8 mouse cellular contexts compared by ENCODE assay signal in the genomic region with DNA sequence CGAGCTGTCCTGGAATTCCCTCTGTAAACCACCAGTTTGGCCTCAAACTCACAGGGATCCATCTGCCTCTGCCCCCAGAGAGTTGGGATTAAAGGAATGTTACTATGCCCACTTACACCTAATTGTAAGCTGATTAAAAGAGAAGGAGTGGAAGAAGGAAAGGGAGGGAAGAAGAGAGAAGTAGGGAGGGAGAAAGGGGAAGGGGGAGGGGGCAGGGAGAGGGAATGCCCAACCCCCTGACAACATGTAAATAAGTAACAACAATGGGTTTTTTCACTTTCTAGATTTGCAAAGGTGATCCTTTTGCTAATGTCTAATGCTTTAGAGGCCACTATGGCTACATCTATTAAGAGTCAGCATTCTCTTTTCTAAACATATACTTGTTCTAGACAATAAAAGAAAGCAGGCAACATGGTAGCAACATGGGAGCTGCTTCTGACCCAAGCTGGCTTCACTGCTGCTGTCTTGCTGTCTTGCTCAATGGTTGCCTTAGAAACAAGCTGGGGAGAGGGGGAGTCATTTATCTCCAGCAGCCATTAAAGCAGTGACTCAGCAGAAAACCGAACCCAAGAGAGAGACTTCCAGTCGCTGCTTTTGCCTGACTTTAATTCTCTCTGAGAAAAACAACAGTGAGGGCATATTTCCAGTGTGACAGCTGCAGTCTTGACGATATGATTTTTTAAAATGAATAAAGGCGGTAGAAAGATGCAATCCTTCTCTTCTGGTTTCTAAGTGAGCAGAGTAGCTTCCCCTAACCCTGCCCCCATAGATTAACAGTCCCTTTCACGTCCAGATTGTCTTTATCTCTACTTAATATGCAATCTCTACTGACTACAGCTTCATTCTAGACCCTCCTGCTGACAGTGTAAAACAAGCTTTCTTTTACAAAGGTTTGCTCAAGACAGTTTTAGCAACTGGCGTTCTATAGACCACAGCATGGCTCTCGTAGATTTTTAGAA. TPM values are rescaled to one million over a fixed set of nuclear protein-coding genes. Genes with fewer than 3 reads are reported as not detected.
DNase-seq lines count a peak whose midpoint lies in the region; ATAC-seq and TF ChIP-seq lines count a peak whose summit lies in the region.

No protein-coding gene starts in this region.

- 31% methylated on average over 8 of the region's 8 CpGs for WGBS in heart, adult 2 months
- 30% methylated on average over 8 of the region's 8 CpGs for WGBS in kidney, postnatal 0 days
- WGBS in liver, embryonic 13.5 days (ENCODE audit: insufficient replicate concordance): 18% methylated on average over 8 of the region's 8 CpGs
- WGBS in neural tube, embryonic 12.5 days: 28% methylated on average over 8 of the region's 8 CpGs

- H3K4me2 ChIP-seq in kidney, postnatal 0 days (ENCODE audit: low read length): no peak overlapping the region
- peak overlapping the region; percentile 43 for H3K4me2 ChIP-seq in liver, embryonic 13.5 days
- H3K4me2 ChIP-seq in neural tube, embryonic 12.5 days (replicated peaks): peak overlapping the region; percentile 30; the same call in 1 of the 2 replicates

- no peak overlapping the region for H3K9ac ChIP-seq in heart, adult 2 months (ENCODE audit: low read depth, low read length)
- H3K9ac ChIP-seq in kidney, postnatal 0 days (ENCODE audit: low read depth, low read length): no peak overlapping the region
- peak overlapping the region; percentile 51; the same call in 1 of the 2 replicates for H3K9ac ChIP-seq in liver, embryonic 13.5 days
- no peak overlapping the region for H3K9ac ChIP-seq in neural tube, embryonic 12.5 days

- H3K4me1 ChIP-seq in heart, adult 2 months (ENCODE audit: control insufficient read depth, insufficient read depth, low read length): no peaks in the 10 kb centered on the region
- no peaks in the 10 kb centered on the region for H3K4me1 ChIP-seq in kidney, postnatal 0 days (replicated peaks; ENCODE audit: insufficient read depth, low read length)
- peaks cover 39% of the 10 kb centered on the region for H3K4me1 ChIP-seq in liver, embryonic 13.5 days (replicated peaks)
- no peaks in the 10 kb centered on the region for H3K4me1 ChIP-seq in neural tube, embryonic 12.5 days

- TF ChIP-seq CTCF in heart, adult 2 months (IDR thresholded peaks at IDR 0.05): no peak
- TF ChIP-seq CTCF in kidney, postnatal 0 days (IDR thresholded peaks at IDR 0.05; ENCODE audit: low read depth): no peak

- ATAC-seq in kidney, postnatal 0 days (replicated peaks; ENCODE audit: low FRiP score, low read depth): peak; percentile 75; the same call in 1 of the 2 replicates
- peak; percentile 94 for ATAC-seq in liver, embryonic 13.5 days (ENCODE audit: low read depth)
- ATAC-seq in neural tube, embryonic 12.5 days (ENCODE audit: low FRiP score, low read depth): peak; percentile 89

- H3K9me3 ChIP-seq in kidney, postnatal 0 days (replicated peaks; ENCODE audit: low read length): no peaks in the 10 kb centered on the region
- no peaks in the 10 kb centered on the region for H3K9me3 ChIP-seq in liver, embryonic 13.5 days (replicated peaks)
- no peaks in the 10 kb centered on the region for H3K9me3 ChIP-seq in neural tube, embryonic 12.5 days

- no peaks in the 10 kb centered on the region for H3K27me3 ChIP-seq in heart, adult 2 months (ENCODE audit: control insufficient read depth, insufficient read depth, low read length)
- H3K27me3 ChIP-seq in kidney, postnatal 0 days (ENCODE audit: insufficient read depth, low read length): no peaks in the 10 kb centered on the region
- H3K27me3 ChIP-seq in liver, embryonic 13.5 days: no peaks in the 10 kb centered on the region
- H3K27me3 ChIP-seq in neural tube, embryonic 12.5 days (replicated peaks): no peaks in the 10 kb centered on the region

- TF ChIP-seq EP300 in heart, adult 2 months (IDR thresholded peaks at IDR 0.05; ENCODE audit: insufficient read depth, low read depth, low read length): no peak

- DNase-seq in right cerebral cortex, adult 18-20 months: peak; percentile 40
- DNase-seq in right cerebral cortex, postnatal 14 days: no peak
- peak; percentile 74 for DNase-seq in embryo, embryonic 10 days (ENCODE audit: low spot score)
- peak in 1 of 2 experiments; percentile 43 for DNase-seq in heart, adult 2 months
- peak; percentile 84 for DNase-seq in kidney, postnatal 0 days (ENCODE audit: low spot score)
- DNase-seq in liver, embryonic 13.5 days: peak; percentile 69
- DNase-seq in ovary, postnatal 10 days (ENCODE audit: low spot score): no peak

- H3K4me3 ChIP-seq in heart, adult 2 months: no peak overlapping the region
- no peak overlapping the region for H3K4me3 ChIP-seq in kidney, postnatal 0 days (replicated peaks; ENCODE audit: low read depth, low read length)
- H3K4me3 ChIP-seq in liver, embryonic 13.5 days (replicated peaks): peak overlapping the region; percentile 18
- H3K4me3 ChIP-seq in neural tube, embryonic 12.5 days: no peak overlapping the region

- H3K36me3 ChIP-seq in heart, adult 2 months (ENCODE audit: control insufficient read depth, insufficient read depth, low read length): no peaks in the 10 kb centered on the region
- no peaks in the 10 kb centered on the region for H3K36me3 ChIP-seq in kidney, postnatal 0 days (ENCODE audit: insufficient read depth, low read length)
- H3K36me3 ChIP-seq in liver, embryonic 13.5 days: no peaks in the 10 kb centered on the region
- H3K36me3 ChIP-seq in neural tube, embryonic 12.5 days: no peaks in the 10 kb centered on the region

- no peaks in the 10 kb centered on the region for H3K79me2 ChIP-seq in heart, adult 2 months (replicated peaks; ENCODE audit: control insufficient read depth, insufficient read depth, low read length)

- intact Hi-C loops in heart, adult 2 months (cut with DNase I): no loop called here

- TF ChIP-seq POLR2A in heart, adult 2 months (IDR thresholded peaks at IDR 0.05; ENCODE audit: insufficient read depth, low read depth, low read length): no peak

- H3K27ac ChIP-seq in heart, adult 2 months: peak overlapping the region; percentile 18; the same call in 1 of the 2 replicates
- no peak overlapping the region for H3K27ac ChIP-seq in kidney, postnatal 0 days
- peak overlapping the region; percentile 88 for H3K27ac ChIP-seq in liver, embryonic 13.5 days
- no peak overlapping the region for H3K27ac ChIP-seq in neural tube, embryonic 12.5 days

RNA-seq across cellular contexts. Expression of a gene that starts 24.5 kb away (rescaled TPM):
- total RNA-seq in heart, adult 2 months (2021): 10 to 100 TPM; 56.7 to 58.0 TPM
- polyA plus RNA-seq in heart, adult 2 months (2012; rRNA removed): 112 and 128 TPM in 2 replicates
- 46.4 and 49.2 TPM in 2 replicates for polyA plus RNA-seq in kidney, postnatal 0 days (2015; fragmentation: Nextera tagmentation; extraction: Ambion mirVana)
- 25.0 and 27.7 TPM in 2 replicates for polyA plus RNA-seq in liver, embryonic 13.5 days (2015; fragmentation: Nextera tagmentation; extraction: Ambion mirVana)
- 48.2 and 51.2 TPM in 2 replicates for polyA plus RNA-seq in neural tube, embryonic 12.5 days (2016; fragmentation: Nextera tagmentation; extraction: Ambion mirVana)

RNA-seq across cellular contexts. Expression of a gene that starts 33.0 kb away (rescaled TPM):
- total RNA-seq in heart, adult 2 months (2021): 10 to 100 TPM; 37.0 to 37.9 TPM
- 26.3 and 27.6 TPM in 2 replicates for polyA plus RNA-seq in heart, adult 2 months (2012; rRNA removed)
- polyA plus RNA-seq in kidney, postnatal 0 days (2015; fragmentation: Nextera tagmentation; extraction: Ambion mirVana): 32.1 and 36.1 TPM in 2 replicates
- polyA plus RNA-seq in liver, embryonic 13.5 days (2015; fragmentation: Nextera tagmentation; extraction: Ambion mirVana): 34.9 and 38.5 TPM in 2 replicates
- 66.0 and 67.8 TPM in 2 replicates for polyA plus RNA-seq in neural tube, embryonic 12.5 days (2016; fragmentation: Nextera tagmentation; extraction: Ambion mirVana)

Comparison
In these comparisons a context has a peak if more than half of its experiments do, and no peak if none do; other contexts are left out.
1. DNase-seq: peak in right cerebral cortex, adult 18-20 months (single experiment), embryo, embryonic 10 days (single experiment), kidney, postnatal 0 days (single experiment) and liver, embryonic 13.5 days (single experiment); none in right cerebral cortex, postnatal 14 days (single experiment) and ovary, postnatal 10 days (single experiment).
2. H3K27ac ChIP-seq: peak in heart, adult 2 months (single experiment) and liver, embryonic 13.5 days (single experiment); none in kidney, postnatal 0 days (single experiment) and neural tube, embryonic 12.5 days (single experiment).
3. Peak in every context shown above with its lines, with median percentiles within 50 percentile points of each other: ATAC-seq.